Mouse (Mus musculus) lung, embryonic 15.5 days (tissue): Measurements from ENCODE around the gene Zc3h4. TPM values are rescaled to one million over a fixed set of nuclear protein-coding genes. Genes with fewer than 3 reads are reported as not detected.

Source experiments
- ATAC-seq: fragments of 200-750 bp; cut with Nextera tagmentation; 2 replicates; pipeline ENCODE4 v1.8.0; 2017; ENCODE audit warnings: moderate number of reproducible peaks, borderline replicate concordance; ENCODE audit not compliant: low FRiP score, low TSS enrichment; ENCODE audit errors: extremely low read depth
- H3K27ac ChIP-seq: fragments of 300-500 bp; sonication (generic); 2 replicates; pipeline ENCODE4 v1.5.1; 2015; ENCODE audit warnings: moderate library complexity, mild to moderate bottlenecking, inconsistent platforms
- H3K27me3 ChIP-seq: fragments of 300-500 bp; sonication (generic); 2 replicates; pipeline ENCODE4 v1.6.1; 2015; ENCODE audit warnings: inconsistent platforms
- H3K36me3 ChIP-seq: fragments of 300-500 bp; sonication (generic); 2 replicates; pipeline ENCODE4 v1.6.1; 2015; ENCODE audit warnings: inconsistent platforms
- H3K4me1 ChIP-seq: fragments of 300-500 bp; sonication (generic); 2 replicates; pipeline ENCODE4 v1.6.1; 2015; ENCODE audit warnings: inconsistent platforms
- H3K4me2 ChIP-seq: fragments of 300-500 bp; sonication (generic); 2 replicates; pipeline ENCODE4 v1.6.1; 2015; ENCODE audit warnings: inconsistent platforms, mild to moderate bottlenecking, moderate library complexity
- H3K4me3 ChIP-seq: fragments of 300-500 bp; sonication (generic); 2 replicates; pipeline ENCODE4 v1.5.1; 2015; ENCODE audit warnings: mild to moderate bottlenecking, inconsistent platforms
- H3K9ac ChIP-seq: fragments of 300-500 bp; sonication (generic); 2 replicates; pipeline ENCODE4 v1.6.1; 2015; ENCODE audit warnings: inconsistent platforms
- H3K9me3 ChIP-seq: fragments of 300-500 bp; sonication (generic); 2 replicates; pipeline ENCODE4 v1.6.1; 2016; ENCODE audit warnings: inconsistent platforms
- WGBS: fragments of 180-500 bp; shearing (Covaris S2); methylation state at CpG from one replicate; pipeline ENCODE4 v1.1.7; 2015; 5-methylcytosine and 5-hydroxymethylcytosine counted together
- polyA plus RNA-seq: library from polyadenylated mRNA; unstranded; fragments of >200 nt; fragmentation: Nextera tagmentation; extraction: Ambion mirVana; gene quantifications from 2 replicates; pipeline ENCODE4 v1.2.1, GENCODE M21; 2015

The Zc3h4 gene
- 18.0 and 18.4 TPM in 2 replicates for polyA plus RNA-seq

- H3K27me3 ChIP-seq: no peaks in the 10 kb centered on the region
Observed at GRCm38 (mm10) chr7:16400689-16401611, at the start of gene Zc3h4. Gene Zc3h4 (plus strand): TSS chr7:16400910.

DNA sequence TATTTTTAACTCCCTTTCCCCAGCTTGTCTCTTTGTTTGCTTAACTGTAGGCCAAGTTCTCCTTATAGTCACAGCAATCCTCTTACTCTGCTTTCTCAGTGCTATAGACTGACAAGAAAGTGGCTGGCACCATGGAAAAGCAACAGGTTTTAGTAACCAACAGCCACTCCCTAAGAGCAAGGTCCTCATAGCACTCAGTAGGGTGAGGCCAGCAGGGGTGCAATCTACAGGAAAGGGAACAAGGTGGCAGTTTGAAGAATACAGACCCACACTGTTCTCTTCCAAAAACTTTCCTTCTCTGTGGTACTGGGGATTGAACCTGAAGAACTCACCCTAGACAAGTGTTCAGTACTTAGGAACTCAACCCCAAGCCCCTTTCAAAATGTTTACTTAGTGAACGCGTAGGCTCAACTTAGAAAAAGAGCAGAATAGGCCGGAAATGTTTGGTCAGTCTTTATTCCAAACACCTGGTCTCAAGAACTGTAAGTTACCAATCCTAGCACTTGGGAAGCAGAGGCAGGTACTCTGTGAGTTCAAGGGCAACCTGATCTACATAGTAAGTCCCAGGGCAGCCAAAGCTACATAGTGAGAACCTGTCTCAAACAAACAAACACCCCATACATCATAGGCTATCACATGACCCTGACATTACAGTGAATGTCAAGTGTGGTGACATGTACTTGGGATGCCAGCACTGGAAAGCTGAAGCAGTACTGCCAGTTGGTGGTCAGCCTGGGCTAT lies 44.7 kb upstream of the Zc3h4 start:
- no peaks in the 10 kb centered on the region for H3K27me3 ChIP-seq
- H3K36me3 ChIP-seq: peaks cover 61% of the 10 kb centered on the region
- no peak overlapping the region for H3K9ac ChIP-seq
- no peak overlapping the region for H3K27ac ChIP-seq
- no peaks in the 10 kb centered on the region for H3K9me3 ChIP-seq
- no peak for ATAC-seq
- no peak overlapping the region for H3K4me2 ChIP-seq
- WGBS: 67% methylated on average over 3 of the region's 3 CpGs
- no peaks in the 10 kb centered on the region for H3K4me1 ChIP-seq
- no peak overlapping the region for H3K4me3 ChIP-seq

More at GRCm38 (mm10) chr7:16400689-16401611, at the start of gene Zc3h4:
- no peaks in the 10 kb centered on the region for H3K36me3 ChIP-seq
- peaks cover 34% of the 10 kb centered on the region for H3K4me1 ChIP-seq
- ATAC-seq: peak; percentile 47
- peak within 1 kb of the TSS; percentile 100 for H3K27ac ChIP-seq
- under 1% methylated on average over 64 of the region's 85 CpGs for WGBS
- peak within 1 kb of the TSS; percentile 87 for H3K4me3 ChIP-seq
- H3K9ac ChIP-seq: peak within 1 kb of the TSS; percentile 100
- H3K4me2 ChIP-seq: peak within 1 kb of the TSS; percentile 82
- no peaks in the 10 kb centered on the region for H3K9me3 ChIP-seq

DNA sequence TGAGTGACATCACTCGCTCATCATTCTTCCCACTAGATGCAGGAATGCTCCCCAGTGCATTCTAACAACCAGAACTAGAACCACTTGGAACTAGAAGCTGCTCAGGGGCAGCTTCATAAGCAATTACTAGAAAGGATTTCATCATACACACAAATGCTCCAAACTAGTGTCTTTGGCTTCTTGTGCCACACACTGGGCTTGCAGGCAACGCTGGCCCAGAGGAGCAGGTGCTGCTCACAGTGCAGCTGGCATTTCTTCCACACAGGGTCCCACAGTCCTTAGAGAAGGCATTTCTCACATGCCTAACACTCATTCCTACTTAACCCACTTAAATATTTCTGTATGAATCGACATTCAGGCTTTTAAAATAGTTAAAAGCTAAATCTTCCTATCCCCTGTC lies 43.1 kb upstream of the Zc3h4 start:
- Histone ChIP-seq H3K27ac (no peak overlapping the region), H3K36me3 (peaks cover 58% of the 10 kb centered on the region), H3K4me1 (no peaks in the 10 kb centered on the region), H3K9me3 (no peaks in the 10 kb centered on the region), H3K9ac (no peak overlapping the region), H3K4me2 (no peak overlapping the region), H3K4me3 (no peak overlapping the region), H3K27me3 (no peaks in the 10 kb centered on the region)
- 90% methylated on average over 3 of the region's 3 CpGs for WGBS
- ATAC-seq: no peak

DNA sequence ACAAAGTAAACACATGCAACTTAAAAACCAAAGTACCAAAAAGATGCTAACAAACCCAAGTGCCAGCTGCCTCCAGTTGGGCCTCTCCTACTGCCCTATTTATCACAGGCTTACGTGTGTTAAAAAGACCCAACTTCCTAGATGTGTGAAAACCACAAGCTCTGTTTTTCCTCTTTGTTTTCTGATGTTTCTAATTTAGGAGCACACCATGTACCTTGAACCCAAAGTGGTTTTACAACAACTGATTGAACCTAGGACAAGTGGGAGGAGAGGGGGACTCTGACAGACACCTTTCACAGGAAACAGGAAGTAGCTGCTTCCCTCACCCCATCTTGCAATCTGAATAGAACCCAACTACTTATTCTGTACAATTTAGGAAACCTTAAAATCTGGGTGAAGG lies 36.4 kb upstream of the Zc3h4 start:
- Histone ChIP-seq H3K9ac (no peak overlapping the region), H3K36me3 (peaks cover 73% of the 10 kb centered on the region), H3K4me1 (peaks cover 25% of the 10 kb centered on the region), H3K27ac (no peak overlapping the region), H3K9me3 (no peaks in the 10 kb centered on the region), H3K27me3 (no peaks in the 10 kb centered on the region), H3K4me3 (no peak overlapping the region), H3K4me2 (no peak overlapping the region)
- 74% methylated on average over 1 of the region's 1 CpGs for WGBS
- no peak for ATAC-seq

- H3K27me3 ChIP-seq: no peaks in the 10 kb centered on the region
- H3K36me3 ChIP-seq: peaks cover 74% of the 10 kb centered on the region
- no peak overlapping the region for H3K4me3 ChIP-seq
- no peak overlapping the region for H3K9ac ChIP-seq
- H3K9me3 ChIP-seq: no peaks in the 10 kb centered on the region
- no peak overlapping the region for H3K4me2 ChIP-seq
- WGBS: 58% methylated on average over 4 of the region's 4 CpGs
- no peak overlapping the region for H3K27ac ChIP-seq
- peaks cover 29% of the 10 kb centered on the region for H3K4me1 ChIP-seq
- ATAC-seq: no peak
Observed at GRCm38 (mm10) chr7:16364901-16365500, 35.7 kb upstream of the Zc3h4 start.

- 71% methylated on average over 10 of the region's 10 CpGs for WGBS
Observed at GRCm38 (mm10) chr7:16366133-16366646, 34.5 kb upstream of the Zc3h4 start.

GRCm38 (mm10) chr7:16366669-16367068 lies 34.0 kb upstream of the Zc3h4 start:
- Histone ChIP-seq H3K9me3 (no peaks in the 10 kb centered on the region), H3K27ac (no peak overlapping the region; the same call in 1 of the 2 replicates), H3K4me2 (no peak overlapping the region), H3K4me1 (peaks cover 31% of the 10 kb centered on the region), H3K27me3 (no peaks in the 10 kb centered on the region), H3K36me3 (peaks cover 84% of the 10 kb centered on the region), H3K9ac (no peak overlapping the region), H3K4me3 (no peak overlapping the region)
- ATAC-seq: no peak
- 71% methylated on average over 4 of the region's 4 CpGs for WGBS

More at GRCm38 (mm10) chr7:16366133-16366646, 34.5 kb upstream of the Zc3h4 start:
- H3K27me3 ChIP-seq: no peaks in the 10 kb centered on the region
- H3K4me2 ChIP-seq: no peak overlapping the region
- H3K9ac ChIP-seq: no peak overlapping the region
- H3K36me3 ChIP-seq: peaks cover 86% of the 10 kb centered on the region
- no peaks in the 10 kb centered on the region for H3K9me3 ChIP-seq
- H3K4me3 ChIP-seq: no peak overlapping the region
- H3K27ac ChIP-seq: no peak overlapping the region; the same call in 1 of the 2 replicates
- no peak for ATAC-seq
- peaks cover 31% of the 10 kb centered on the region for H3K4me1 ChIP-seq

- 60% methylated on average over 2 of the region's 2 CpGs for WGBS
- H3K27ac ChIP-seq: peak overlapping the region; percentile 65
- ATAC-seq: peak; percentile 46; the same call in 1 of the 2 replicates
Observed at GRCm38 (mm10) chr7:16368835-16369234, 31.9 kb upstream of the Zc3h4 start.

GRCm38 (mm10) chr7:16370596-16370995 lies 30.1 kb upstream of the Zc3h4 start:
- no peak overlapping the region for H3K9ac ChIP-seq
- H3K36me3 ChIP-seq: peaks cover 67% of the 10 kb centered on the region
- H3K27ac ChIP-seq: no peak overlapping the region
- ATAC-seq: no peak
- H3K27me3 ChIP-seq: no peaks in the 10 kb centered on the region
- 87% methylated on average over 2 of the region's 2 CpGs for WGBS
- peaks cover 22% of the 10 kb centered on the region; the same call in 1 of the 2 replicates for H3K4me1 ChIP-seq
- no peak overlapping the region for H3K4me3 ChIP-seq
- no peaks in the 10 kb centered on the region for H3K9me3 ChIP-seq
- no peak overlapping the region for H3K4me2 ChIP-seq

More at GRCm38 (mm10) chr7:16368835-16369234, 31.9 kb upstream of the Zc3h4 start:
- Histone ChIP-seq H3K4me3 (no peak overlapping the region), H3K4me2 (no peak overlapping the region), H3K4me1 (peaks cover 31% of the 10 kb centered on the region), H3K9me3 (no peaks in the 10 kb centered on the region), H3K36me3 (peaks cover 70% of the 10 kb centered on the region), H3K9ac (no peak overlapping the region), H3K27me3 (no peaks in the 10 kb centered on the region)

DNA sequence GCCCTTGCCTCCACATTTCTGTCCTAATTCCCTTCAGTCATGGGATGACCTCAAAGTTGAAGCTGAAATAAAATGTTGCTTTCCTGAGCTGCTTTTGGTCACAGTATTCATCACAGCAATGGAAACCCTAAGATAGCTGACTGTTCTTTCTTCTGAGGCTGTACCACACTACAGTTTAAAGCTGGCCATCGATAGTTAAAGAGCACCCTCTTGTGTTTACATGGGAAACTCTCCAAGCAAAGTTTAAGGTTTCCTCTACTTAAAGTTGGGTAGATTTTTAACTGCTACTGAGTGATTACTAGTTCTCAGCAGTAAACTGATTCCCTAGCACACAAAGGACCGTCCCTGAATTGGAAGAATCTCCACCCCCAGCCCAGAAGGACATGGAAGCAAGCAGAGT lies 27.0 kb upstream of the Zc3h4 start:
- Histone ChIP-seq H3K4me1 (peaks cover 8% of the 10 kb centered on the region; the same call in 1 of the 2 replicates), H3K36me3 (peaks cover 66% of the 10 kb centered on the region), H3K4me3 (no peak overlapping the region), H3K4me2 (no peak overlapping the region), H3K9me3 (no peaks in the 10 kb centered on the region), H3K9ac (no peak overlapping the region), H3K27ac (no peak overlapping the region), H3K27me3 (no peaks in the 10 kb centered on the region)
- WGBS: 45% methylated on average over 2 of the region's 2 CpGs
- ATAC-seq: no peak

DNA sequence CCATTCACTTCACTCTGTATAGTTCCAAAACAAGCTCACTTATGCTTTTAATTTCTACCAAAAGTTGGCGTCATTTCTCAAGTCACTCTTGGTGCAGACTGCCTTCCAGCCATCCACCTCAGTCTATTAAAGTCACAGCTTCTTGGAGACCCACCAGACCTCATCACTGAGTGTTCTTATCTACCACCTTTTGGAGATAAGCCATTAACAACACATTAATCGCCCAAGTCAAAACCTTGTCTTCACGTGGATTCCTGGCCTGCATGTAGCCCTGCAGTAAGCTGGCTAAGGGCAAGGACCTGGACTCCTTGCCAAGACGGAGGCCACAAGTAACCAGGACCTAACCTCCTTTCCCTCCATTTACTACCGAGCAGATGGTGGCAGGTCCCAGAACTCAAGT lies 25.7 kb upstream of the Zc3h4 start:
- Histone ChIP-seq H3K9me3 (no peaks in the 10 kb centered on the region), H3K4me2 (no peak overlapping the region), H3K36me3 (peaks cover 66% of the 10 kb centered on the region), H3K4me3 (no peak overlapping the region), H3K4me1 (peaks cover 3% of the 10 kb centered on the region; the same call in 1 of the 2 replicates), H3K9ac (no peak overlapping the region), H3K27me3 (no peaks in the 10 kb centered on the region), H3K27ac (no peak overlapping the region)
- WGBS: 68% methylated on average over 5 of the region's 5 CpGs
- ATAC-seq: no peak
